Mouse (Mus musculus): ENCODE results near the gene Atxn7l3b. TPM values are rescaled to one million over a fixed set of nuclear protein-coding genes. Genes with fewer than 3 reads are reported as not detected.

The Atxn7l3b gene
- total and polyA plus RNA-seq, 2 experiments = 29.3 to 45.9 TPM

DNA sequence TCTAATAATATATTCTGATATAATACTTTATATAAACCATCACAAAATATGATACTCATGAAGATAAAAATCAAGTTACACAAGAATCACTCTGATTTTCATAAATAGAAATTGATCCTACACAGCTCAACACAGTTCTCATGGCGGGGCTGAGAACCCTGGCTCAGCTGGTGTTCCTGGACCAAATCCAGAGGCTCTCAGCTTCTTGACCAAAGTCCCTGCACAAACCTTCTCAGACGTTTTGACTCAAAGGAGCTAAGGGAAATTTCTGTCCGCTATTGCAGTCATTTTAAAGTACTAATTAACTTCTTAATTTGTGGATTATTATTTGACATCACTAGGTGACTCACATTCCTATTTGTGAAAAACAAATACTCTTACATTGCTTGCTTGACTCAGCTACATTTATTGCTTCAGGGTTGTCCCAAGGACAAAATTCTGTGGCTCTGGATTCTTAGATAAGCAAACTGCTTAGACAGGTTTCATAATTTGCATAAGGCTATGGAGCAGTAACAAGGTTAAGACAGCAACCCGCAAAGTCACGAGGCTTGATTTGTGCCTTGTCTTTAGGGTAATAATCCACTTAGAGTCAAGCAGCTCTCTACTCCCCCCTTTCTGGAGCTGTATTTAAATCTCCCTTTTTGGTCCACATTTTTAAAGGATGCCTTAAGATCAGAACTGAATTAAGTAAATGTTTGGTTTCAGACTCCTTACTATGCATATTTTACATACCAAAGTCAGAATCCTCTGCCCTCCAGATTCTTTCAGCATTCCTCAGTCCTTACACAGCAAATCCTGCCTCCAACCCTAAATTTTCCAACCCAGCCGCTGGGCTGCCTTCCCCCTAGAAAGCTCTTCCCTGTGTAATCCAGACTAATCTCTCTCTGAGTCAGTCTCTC lies 45.8 kb downstream of the Atxn7l3b start:
- H3K4me3 ChIP-seq (ENCODE audit: insufficient read depth, low read depth, low read length) = no peak overlapping the region
- peak; percentile 14 for DNase-seq (ENCODE audit: extremely low read depth, low read depth, low spot score)
- no peak for TF ChIP-seq POLR2A (IDR thresholded peaks at IDR 0.05; ENCODE audit: extremely low read depth, insufficient read depth, low read length)
- TF ChIP-seq CTCF (IDR thresholded peaks at IDR 0.05; ENCODE audit: low read depth, low read length) = no peak
- no peaks in the 10 kb centered on the region for H3K79me2 ChIP-seq (ENCODE audit: control insufficient read depth, insufficient read depth, low read length)
- no peaks in the 10 kb centered on the region for H3K27me3 ChIP-seq (ENCODE audit: control insufficient read depth, insufficient read depth, low read length)
- no peaks in the 10 kb centered on the region for H3K4me1 ChIP-seq (ENCODE audit: control insufficient read depth, insufficient read depth, low read length)
- WGBS = 38% methylated on average over 6 of the region's 6 CpGs
- no peak overlapping the region for H3K27ac ChIP-seq (replicated peaks; ENCODE audit: insufficient read depth, low read depth, low read length)
- no peaks in the 10 kb centered on the region for H3K36me3 ChIP-seq (ENCODE audit: control insufficient read depth, insufficient read depth, low read length)
- no peak overlapping the region for H3K9ac ChIP-seq (ENCODE audit: low read depth, low read length)

DNA sequence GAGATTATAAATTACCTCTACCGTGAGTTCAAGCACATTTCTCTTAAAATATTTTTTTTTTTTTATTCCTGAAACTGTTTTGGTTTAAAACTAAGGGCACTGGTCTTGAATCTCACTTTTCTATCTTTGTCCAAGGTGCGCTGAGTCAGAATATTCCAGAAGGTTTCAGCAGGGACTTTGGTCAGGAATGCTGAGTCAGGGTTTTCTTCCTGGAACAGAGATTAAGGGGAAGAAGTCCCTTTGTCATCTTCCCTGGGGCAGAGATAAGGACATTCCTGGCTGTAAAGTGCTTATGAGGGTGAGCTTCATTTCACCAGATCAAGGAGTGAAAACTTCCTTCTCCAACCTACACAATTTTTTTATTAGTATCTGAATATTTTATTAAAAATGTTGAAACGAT lies 46.7 kb downstream of the Atxn7l3b start:
- no peaks in the 10 kb centered on the region for H3K79me2 ChIP-seq (ENCODE audit: control insufficient read depth, insufficient read depth, low read length)
- H3K27me3 ChIP-seq (ENCODE audit: control insufficient read depth, insufficient read depth, low read length) = no peaks in the 10 kb centered on the region
- no peaks in the 10 kb centered on the region for H3K4me1 ChIP-seq (ENCODE audit: control insufficient read depth, insufficient read depth, low read length)
- TF ChIP-seq CTCF (IDR thresholded peaks at IDR 0.05; ENCODE audit: low read depth, low read length) (no peak), POLR2A (IDR thresholded peaks at IDR 0.05; ENCODE audit: extremely low read depth, insufficient read depth, low read length) (no peak)
- DNase-seq (ENCODE audit: extremely low read depth, low read depth, low spot score) = no peak
- H3K36me3 ChIP-seq (ENCODE audit: control insufficient read depth, insufficient read depth, low read length) = no peaks in the 10 kb centered on the region
- H3K9ac ChIP-seq (ENCODE audit: low read depth, low read length) = no peak overlapping the region
- 85% methylated on average over 3 of the region's 3 CpGs for WGBS
- H3K27ac ChIP-seq (replicated peaks; ENCODE audit: insufficient read depth, low read depth, low read length) = no peak overlapping the region
- H3K4me3 ChIP-seq (ENCODE audit: insufficient read depth, low read depth, low read length) = no peak overlapping the region

DNA sequence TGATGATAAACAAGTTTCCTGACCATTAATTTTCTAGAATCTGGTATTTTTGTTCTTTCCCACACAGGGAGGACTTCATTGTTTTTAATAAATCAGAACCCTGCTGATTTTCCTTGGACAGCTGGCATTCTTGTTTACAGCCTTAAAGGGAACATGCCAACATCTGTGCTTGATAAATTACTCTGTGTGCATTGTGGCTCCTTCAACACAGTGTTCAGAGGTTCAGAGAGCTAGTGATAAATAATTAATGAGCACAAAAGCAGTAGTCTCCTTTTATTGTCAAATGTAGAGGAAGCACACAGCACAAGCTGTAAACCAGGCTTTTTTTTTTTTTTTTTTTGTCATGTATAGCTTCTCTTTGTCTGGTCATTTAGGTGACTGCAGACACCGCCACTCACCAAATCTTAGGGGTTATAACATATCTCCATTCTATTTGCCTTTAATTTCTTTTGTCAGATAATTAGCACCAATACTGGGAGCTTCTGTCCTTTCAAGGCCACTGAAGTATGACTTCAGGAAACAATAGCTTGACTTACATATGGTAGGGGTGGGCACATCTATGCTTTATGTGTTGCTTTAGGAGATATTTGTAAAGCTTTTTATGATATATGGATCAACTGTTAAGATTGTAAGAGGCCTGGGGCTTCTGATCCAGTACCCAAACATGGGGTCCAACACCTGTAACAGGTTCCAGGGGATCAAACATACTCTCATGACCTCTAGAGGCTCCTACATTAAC lies 52.0 kb downstream of the Atxn7l3b start:
- no peak overlapping the region for H3K9ac ChIP-seq (ENCODE audit: low read depth, low read length)
- WGBS = 94% methylated on average over 1 of the region's 1 CpGs

More for the DNA sequence above, 52.0 kb downstream of the Atxn7l3b start:
- no peak for DNase-seq (ENCODE audit: extremely low read depth, low read depth, low spot score)
- Histone ChIP-seq H3K4me3 (ENCODE audit: insufficient read depth, low read depth, low read length) (no peak overlapping the region), H3K27ac (replicated peaks; ENCODE audit: insufficient read depth, low read depth, low read length) (no peak overlapping the region), H3K36me3 (ENCODE audit: control insufficient read depth, insufficient read depth, low read length) (no peaks in the 10 kb centered on the region), H3K27me3 (ENCODE audit: control insufficient read depth, insufficient read depth, low read length) (no peaks in the 10 kb centered on the region), H3K79me2 (ENCODE audit: control insufficient read depth, insufficient read depth, low read length) (no peaks in the 10 kb centered on the region), H3K4me1 (ENCODE audit: control insufficient read depth, insufficient read depth, low read length) (no peaks in the 10 kb centered on the region)
- TF ChIP-seq POLR2A (IDR thresholded peaks at IDR 0.05; ENCODE audit: extremely low read depth, insufficient read depth, low read length) (no peak), CTCF (IDR thresholded peaks at IDR 0.05; ENCODE audit: low read depth, low read length) (no peak)
